Mouse (Mus musculus): ENCODE measurements around the gene Ssty1.
"Not testable (repeated sequence)": the region's sequence is repeated elsewhere in the genome, so short reads cannot be mapped to it uniquely, and the experiment has no call there.

The Ssty1 gene

GRCm38 (mm10) chrY:18088816-18089215 is at the start of gene Ssty1:
Gene Ssty1 (plus strand): TSS chrY:18089116.
- not testable (repeated sequence) for DNase-seq

GRCm38 (mm10) chrY:18061712-18062111 is 27.2 kb upstream of the Ssty1 start, which contains the start of gene Gm21764:
Gene Gm21764 (minus strand): TSS chrY:18061812.
- DNase-seq: not testable (repeated sequence)

All from spleen, adult 18-20 months (tissue).